Mouse (Mus musculus): ENCODE results near the gene Pnpla5. TPM values are rescaled to one million over a fixed set of nuclear protein-coding genes. Genes with fewer than 3 reads are reported as not detected.

Gene Pnpla5
- total RNA-seq, 2 experiments from 2014 or later: not detected

GRCm38 (mm10) chr15:84072226-84072625, 50.7 kb downstream of the Pnpla5 start:
- no peak for ATAC-seq (replicated peaks; ENCODE audit: low FRiP score, poor library complexity, severe bottlenecking)

- no peak for ATAC-seq (replicated peaks; ENCODE audit: low FRiP score, poor library complexity, severe bottlenecking)
Measured at GRCm38 (mm10) chr15:84070116-84070676, 52.8 kb downstream of the Pnpla5 start.

GRCm38 (mm10) chr15:84069455-84070050, 53.4 kb downstream of the Pnpla5 start:
- no peak for ATAC-seq (replicated peaks; ENCODE audit: low FRiP score, poor library complexity, severe bottlenecking)

DNA sequence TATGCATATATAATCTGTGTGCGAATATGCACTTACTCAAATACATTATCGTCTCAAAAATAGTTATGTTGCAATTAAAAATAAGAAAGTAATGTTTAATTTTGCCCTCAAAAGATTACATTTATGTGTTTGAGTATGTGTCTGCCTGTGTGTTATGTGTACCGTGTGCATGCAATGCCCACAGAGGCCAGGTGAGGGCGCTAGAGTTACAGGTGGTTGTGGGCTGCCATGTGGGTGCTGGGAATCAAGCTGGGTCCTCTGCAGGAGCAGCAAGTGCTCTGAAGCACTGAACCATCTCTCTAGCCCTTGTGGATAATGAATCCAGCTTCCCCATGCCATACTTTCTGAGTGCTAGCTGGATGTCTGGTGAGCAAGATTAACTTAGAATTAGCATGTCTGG, 57.3 kb downstream of the Pnpla5 start:
- ATAC-seq (replicated peaks; ENCODE audit: low FRiP score, poor library complexity, severe bottlenecking): no peak

DNA sequence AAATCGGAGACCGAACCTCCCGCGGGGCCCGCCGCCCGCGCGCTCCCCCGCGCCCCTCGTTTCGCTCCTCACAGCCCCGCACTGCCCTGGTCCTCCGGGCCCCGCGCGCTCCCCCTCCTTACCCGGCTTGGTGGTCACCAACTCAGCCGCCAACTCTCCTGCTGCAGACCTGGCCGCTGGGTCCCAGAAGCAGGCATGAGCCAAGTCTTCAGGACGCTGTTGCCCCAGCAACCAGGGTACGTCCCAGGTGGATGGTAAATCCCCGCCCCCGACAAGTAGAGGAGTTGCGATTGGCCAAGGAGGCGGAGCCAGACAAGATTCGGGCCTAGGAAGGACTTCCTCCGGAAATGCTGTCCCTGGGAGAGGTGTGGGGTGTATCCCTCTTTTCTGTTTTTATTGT, 57.8 kb downstream of the Pnpla5 start, which contains the start of gene Efcab6:
TSS of gene Efcab6 (minus strand) at position 240 of the 400 bp plus-strand sequence.
- ATAC-seq (replicated peaks; ENCODE audit: low FRiP score, poor library complexity, severe bottlenecking): no peak

Other genes with a start within 250 kb of the Pnpla5 start
- gene Efcab6, start 57.8 kb downstream of the Pnpla5 start, total RNA-seq (2015; ENCODE audit: low replicate concordance): not detected in 2 replicates
- not detected in 2 replicates for gene Efcab6, start 57.8 kb downstream of the Pnpla5 start, total RNA-seq (2017; ENCODE audit: low replicate concordance)
- gene Sult4a1, start 17.4 kb downstream of the Pnpla5 start, total RNA-seq (2015; ENCODE audit: low replicate concordance): not detected in 2 replicates
- not detected in 2 replicates for gene Sult4a1, start 17.4 kb downstream of the Pnpla5 start, total RNA-seq (2017; ENCODE audit: low replicate concordance)
- gene Pnpla3, start 44.7 kb upstream of the Pnpla5 start, total RNA-seq (2015; ENCODE audit: low replicate concordance): not detected in 2 replicates
- gene Pnpla3, start 44.7 kb upstream of the Pnpla5 start, total RNA-seq (2017; ENCODE audit: low replicate concordance): not detected in 2 replicates
- 9.6 and 13.2 TPM in 2 replicates for gene Samm50, start 69.1 kb upstream of the Pnpla5 start, total RNA-seq (2015; ENCODE audit: low replicate concordance)
- gene Samm50, start 69.1 kb upstream of the Pnpla5 start, total RNA-seq (2017; ENCODE audit: low replicate concordance): 7.0 and 18.7 TPM in 2 replicates
- 21.5 and 23.6 TPM in 2 replicates for gene Parvb, start 108.9 kb upstream of the Pnpla5 start, total RNA-seq (2015; ENCODE audit: low replicate concordance)
- 12.1 and 15.3 TPM in 2 replicates for gene Parvb, start 108.9 kb upstream of the Pnpla5 start, total RNA-seq (2017; ENCODE audit: low replicate concordance)
- gene Parvg, start 200.9 kb upstream of the Pnpla5 start, total RNA-seq (2015; ENCODE audit: low replicate concordance): 19.0 and 34.7 TPM in 2 replicates
- gene Parvg, start 200.9 kb upstream of the Pnpla5 start, total RNA-seq (2017; ENCODE audit: low replicate concordance): 31.6 and 48.8 TPM in 2 replicates

Measured in erythroblast, adult 5-6 weeks (primary cell).